Mouse (Mus musculus) gastrocnemius, adult 8-10 months (tissue): Measurements from ENCODE around the gene Trim46. TPM values are rescaled to one million over a fixed set of nuclear protein-coding genes. Genes with fewer than 3 reads are reported as not detected.
A peak's percentile ranks its signal among the peaks of the same experiment; 100 is the strongest.

ENCODE experiments used
- DNase-seq, 2 experiments: peaks; one replicate each; pipeline ENCODE4 v3.0.0; 2022; ENCODE audit warnings: low spot score in 2 of 2
- total RNA-seq, 4 experiments: library from RNA; stranded (reverse); gene quantifications; 2 replicates each; pipeline ENCODE4 v1.2.4; 2022

The Trim46 gene
- under 1 TPM; 0.10 to 0.45 (median 0.11) TPM for total RNA-seq

DNA sequence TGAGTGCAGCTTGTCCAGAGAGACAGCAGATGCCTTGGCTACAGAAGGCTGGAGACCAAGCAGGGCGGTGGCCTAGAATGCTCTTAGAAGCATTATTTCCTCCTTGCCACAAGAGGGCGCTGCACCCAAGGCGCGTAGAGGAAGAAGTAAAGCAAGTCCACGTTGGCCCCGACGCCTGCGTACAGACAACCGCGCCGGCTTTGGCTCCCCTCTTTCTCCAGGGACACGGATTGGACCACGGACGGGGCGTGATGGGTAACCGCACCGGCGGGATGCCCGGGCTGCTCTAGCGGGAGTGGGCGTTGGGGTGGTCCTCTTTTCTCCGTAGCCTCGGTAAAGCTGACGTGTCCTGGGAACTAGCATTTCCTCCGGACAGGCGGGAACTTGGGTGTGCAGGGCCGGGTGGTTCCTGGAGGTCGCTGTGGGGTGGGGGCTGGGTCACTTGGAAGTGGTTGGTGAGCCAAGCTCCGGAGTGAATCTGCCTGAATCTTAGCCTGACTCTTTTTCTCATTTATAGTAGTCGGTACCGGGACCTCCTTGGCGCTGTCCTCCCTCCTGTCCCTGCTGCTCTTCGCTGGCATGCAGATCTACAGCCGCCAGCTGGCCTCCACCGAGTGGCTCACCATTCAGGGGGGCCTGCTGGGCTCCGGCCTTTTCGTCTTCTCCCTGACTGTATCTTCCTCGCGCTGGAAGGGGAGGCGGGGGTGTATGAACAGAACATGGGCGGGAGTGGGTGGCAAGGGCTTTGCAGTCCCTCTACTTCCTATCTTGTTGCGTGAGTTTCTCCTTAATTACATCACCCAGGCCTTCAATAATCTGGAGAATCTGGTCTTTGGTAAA lies at the start of gene Trim46:
Gene Trim46, minus strand, starts transcription at position 49 of the 840 bp plus-strand sequence.
- DNase-seq, result peak; percentile 73 to 82

GRCm38 (mm10) chr3:89295685-89296230 lies 49.6 kb upstream of the Trim46 start:
- no peak for DNase-seq

- no peak for DNase-seq
Measured at GRCm38 (mm10) chr3:89294195-89294594, 48.1 kb upstream of the Trim46 start.

- no peak for DNase-seq
Measured at GRCm38 (mm10) chr3:89293247-89293918, 47.3 kb upstream of the Trim46 start.

- no peak for DNase-seq
Measured at GRCm38 (mm10) chr3:89292303-89292702, 46.2 kb upstream of the Trim46 start.

DNA sequence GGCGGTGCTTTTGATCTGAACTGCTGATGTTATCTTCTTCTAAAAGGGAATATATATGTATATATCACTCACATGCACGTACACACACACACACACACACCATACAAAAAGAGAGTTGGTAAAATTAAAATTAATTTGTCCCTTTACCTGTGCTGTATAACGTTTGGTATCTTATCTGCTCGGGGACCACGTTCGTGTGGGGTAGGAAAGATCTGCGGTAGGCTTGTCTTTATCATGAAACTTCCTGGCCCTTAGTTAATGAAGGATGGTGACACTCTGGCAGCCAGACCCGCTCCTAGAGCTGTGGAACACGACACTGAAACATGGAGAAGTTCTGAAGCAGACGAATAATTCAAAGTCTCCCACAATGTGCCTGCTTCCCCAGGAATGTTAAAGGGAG lies 45.8 kb upstream of the Trim46 start:
- DNase-seq, result no peak

GRCm38 (mm10) chr3:89288503-89288928 lies 42.4 kb upstream of the Trim46 start:
- peak in 1 of 2 experiments; percentile 12 for DNase-seq

DNA sequence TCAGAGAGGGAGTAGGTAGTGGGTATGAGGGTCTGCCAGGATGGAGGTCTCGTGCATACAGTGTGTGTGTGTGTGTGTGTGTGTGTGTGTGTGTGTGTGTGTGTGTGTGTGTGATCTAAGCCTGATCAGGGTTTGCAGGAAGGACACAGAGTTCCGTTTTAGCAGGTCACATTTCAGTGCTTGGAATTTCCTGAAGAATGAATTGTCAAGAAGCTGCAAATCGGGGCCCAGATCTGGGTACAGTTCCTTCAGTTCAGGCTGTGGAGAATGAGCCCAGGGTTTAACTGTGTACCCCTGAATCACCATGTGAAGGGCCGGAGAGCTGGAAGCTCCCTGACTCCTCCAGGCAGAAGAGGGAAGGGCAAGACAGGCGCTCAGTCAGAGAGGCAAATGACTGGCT lies 41.2 kb upstream of the Trim46 start:
- no peak for DNase-seq

GRCm38 (mm10) chr3:89285526-89285925 lies 39.4 kb upstream of the Trim46 start:
- no peak for DNase-seq

DNA sequence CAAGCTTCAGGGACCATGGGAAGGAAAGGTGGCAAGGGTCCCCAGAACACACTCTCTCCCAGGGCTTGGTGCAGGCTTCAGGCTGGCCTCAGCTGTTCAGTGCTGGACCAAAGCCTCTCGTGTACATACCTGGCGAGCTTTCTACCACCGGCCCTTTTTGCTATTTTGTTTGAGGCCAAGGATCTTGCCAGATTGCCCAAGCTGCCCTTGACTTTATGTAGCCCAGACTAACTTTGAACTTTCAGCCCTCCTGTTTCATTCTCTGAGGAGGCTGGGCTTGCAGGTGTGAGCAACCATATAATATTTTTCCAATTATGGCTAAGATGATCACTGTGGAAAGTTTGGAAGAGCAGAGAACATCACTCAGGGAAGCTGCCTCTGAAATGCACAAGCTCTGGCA lies 38.2 kb upstream of the Trim46 start:
- DNase-seq, result no peak

DNA sequence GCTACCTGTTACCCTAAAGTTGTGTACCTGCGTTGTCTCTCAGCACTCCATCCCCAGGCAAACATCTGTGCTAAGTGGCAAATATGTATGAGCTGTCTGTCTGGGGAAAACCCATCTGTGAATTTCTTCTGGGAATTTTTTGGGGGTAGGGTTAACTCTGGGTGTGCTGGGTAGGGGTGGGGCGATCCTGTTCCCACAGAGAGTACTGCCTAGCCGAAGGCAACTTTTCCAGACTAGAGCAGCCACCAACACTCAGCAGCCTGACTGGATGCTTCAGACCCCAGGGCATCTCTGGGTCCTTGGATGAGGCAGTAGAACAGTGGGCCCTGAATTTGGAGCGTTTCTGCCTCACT lies 36.2 kb upstream of the Trim46 start:
- DNase-seq, result no peak

- peak; percentile 50 to 70 for DNase-seq
Measured at GRCm38 (mm10) chr3:89281579-89282290, 35.6 kb upstream of the Trim46 start.

GRCm38 (mm10) chr3:89280606-89281511 lies 34.8 kb upstream of the Trim46 start, which contains the start of gene Efna1:
Gene Efna1 (minus strand): TSS chr3:89281142.
- peak in 1 of 2 experiments; percentile 41 for DNase-seq

- no peak for DNase-seq
Measured at GRCm38 (mm10) chr3:89280050-89280605, 34.0 kb upstream of the Trim46 start.

DNA sequence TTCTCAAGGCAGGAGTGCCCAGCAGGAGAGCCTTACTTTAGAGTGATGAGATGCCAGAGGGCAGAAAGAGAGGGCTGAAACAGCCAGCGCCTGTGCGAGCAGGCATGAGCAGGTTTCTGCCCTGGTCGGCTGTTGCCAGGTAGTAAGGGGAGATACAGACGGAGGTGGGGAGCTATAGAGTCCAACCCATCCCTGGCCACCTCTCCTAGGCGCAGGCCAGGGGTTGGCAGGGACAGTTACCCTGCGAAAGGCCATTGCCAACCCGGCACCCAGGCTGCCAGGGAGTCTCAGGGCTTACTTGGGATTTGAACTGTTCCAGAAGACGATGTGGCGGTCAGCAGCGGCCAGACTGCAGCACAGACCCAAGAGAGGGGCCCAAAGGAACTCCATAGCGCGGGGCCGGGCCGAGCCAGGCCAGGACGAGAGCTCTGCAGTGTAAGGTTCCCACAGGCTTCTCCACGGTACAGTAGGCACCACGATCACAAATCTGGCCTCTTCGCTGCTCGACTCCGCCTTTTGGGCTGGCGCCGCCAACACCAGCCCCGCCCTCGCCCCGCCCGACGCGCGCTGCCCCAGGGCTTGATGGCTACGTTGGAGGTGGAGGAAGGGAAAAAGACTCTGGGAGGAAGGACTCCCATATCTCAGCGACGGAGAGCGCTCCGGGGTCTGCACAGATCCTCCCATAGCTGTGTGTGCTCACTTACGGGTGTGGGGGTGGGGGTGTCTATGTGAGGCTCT lies 33.2 kb upstream of the Trim46 start:
- peak; percentile 75 to 80 for DNase-seq

DNA sequence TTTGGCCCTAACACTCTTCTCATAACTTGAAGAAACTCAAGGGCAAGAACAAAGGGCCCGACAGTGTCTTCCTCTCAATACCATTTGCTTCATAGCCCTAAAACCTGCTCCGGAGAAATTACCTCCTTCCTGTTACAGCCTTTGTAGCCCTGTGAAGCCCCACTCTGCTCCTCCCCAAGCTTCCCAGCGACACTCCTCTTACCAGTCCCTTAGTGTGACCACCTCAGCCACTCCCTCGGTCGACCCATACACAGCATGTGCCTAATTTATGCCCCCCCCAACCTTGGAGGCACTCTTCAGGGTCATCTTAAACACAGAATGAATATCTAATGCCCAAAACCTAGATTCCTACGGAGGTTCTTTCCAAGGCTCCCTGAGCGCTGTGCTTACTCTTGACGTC lies 32.5 kb upstream of the Trim46 start:
- DNase-seq, result no peak

DNA sequence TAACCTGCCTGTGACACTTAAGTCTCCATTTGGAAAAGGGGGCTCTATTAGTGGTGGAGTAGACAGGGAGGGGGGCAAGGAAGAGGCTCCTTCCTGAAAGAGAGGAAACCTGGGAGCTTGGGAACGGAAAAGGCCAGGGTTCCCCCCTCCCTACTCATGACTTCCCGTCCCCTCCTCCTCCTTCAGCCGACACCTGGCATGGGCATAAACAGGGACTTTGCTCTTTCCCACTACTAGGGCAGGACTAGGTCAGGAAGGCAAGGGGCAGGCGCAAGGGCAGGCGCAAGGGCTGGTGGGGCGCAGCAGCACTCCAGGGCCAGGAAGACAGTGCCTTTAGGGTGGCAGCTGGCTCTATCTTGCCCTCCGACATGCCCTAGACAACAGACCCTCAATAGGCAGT lies 32.0 kb upstream of the Trim46 start:
- peak in 1 of 2 experiments; percentile 26 for DNase-seq

- peak; percentile 50 to 73 for DNase-seq
Measured at GRCm38 (mm10) chr3:89277281-89278021, 31.3 kb upstream of the Trim46 start.

GRCm38 (mm10) chr3:89276061-89276460 lies 30.0 kb upstream of the Trim46 start:
- no peak for DNase-seq
